Mouse (Mus musculus) fat pad, adult 2 months (tissue): Measurements from ENCODE around the gene Gm6351.
"Not testable (repeated sequence)": the region's sequence is repeated elsewhere in the genome, so short reads cannot be mapped to it uniquely, and the experiment has no call there.

Source experiments
- DNase-seq: peaks from one replicate; pipeline ENCODE4 v3.0.0-alpha.2; 2011; ENCODE audit warnings: low read depth, low spot score; ENCODE audit errors: extremely low read depth

Gene Gm6351

DNA sequence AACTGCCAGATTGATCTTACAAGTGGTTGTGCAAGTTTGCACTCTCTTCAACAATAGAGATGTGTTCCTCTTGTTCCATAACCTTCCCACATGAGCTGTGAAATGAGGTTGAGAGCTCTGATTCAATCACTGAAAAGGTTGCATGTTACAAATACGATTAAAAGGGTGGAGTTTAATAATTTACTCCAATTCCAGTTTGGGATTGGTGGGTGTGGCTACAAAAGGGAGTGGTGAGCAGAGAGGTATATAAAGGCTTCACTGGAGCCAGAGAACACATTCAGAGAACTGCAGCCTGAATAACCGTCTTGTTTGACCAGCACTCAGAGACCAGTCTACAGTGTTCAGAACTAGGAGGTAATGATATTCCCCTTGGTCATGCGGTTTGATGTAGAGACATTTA lies at the start of gene Gm6351:
Gm6351 (plus strand) TSS at position 301 of the 400 bp plus-strand sequence.
- not testable (repeated sequence) for DNase-seq

GRCm38 (mm10) chr5:94070445-94070844 lies 5.7 kb upstream of the Gm6351 start, which contains the start of gene BC061212:
TSS of gene BC061212 (minus strand) at chr5:94070545.
- DNase-seq: not testable (repeated sequence)
